Mouse (Mus musculus) lung, postnatal 25 days (tissue): ENCODE measurements around the gene Rpl37a.

Source experiments
- DNase-seq: peaks from one replicate; pipeline ENCODE4 v3.0.0; 2022; ENCODE audit warnings: low spot score

Gene Rpl37a

GRCm38 (mm10) chr1:72710753-72711653, at the start of gene Rpl37a:
TSS of gene Rpl37a (plus strand) at chr1:72711290.
- peak; percentile 96 for DNase-seq

GRCm38 (mm10) chr1:72673070-72673469, 38.0 kb upstream of the Rpl37a start:
- DNase-seq: peak; percentile 79

GRCm38 (mm10) chr1:72696256-72696655, 14.8 kb upstream of the Rpl37a start:
- DNase-seq: no peak

GRCm38 (mm10) chr1:72698651-72699050, 12.4 kb upstream of the Rpl37a start:
- DNase-seq: no peak

- no peak for DNase-seq
Observed at GRCm38 (mm10) chr1:72700479-72700878, 10.6 kb upstream of the Rpl37a start, which contains the start of gene Ankar. TSS of gene Ankar (minus strand) at chr1:72700579.

GRCm38 (mm10) chr1:72707525-72707924, 3.6 kb upstream of the Rpl37a start:
- no peak for DNase-seq

- no peak for DNase-seq
Observed at GRCm38 (mm10) chr1:72711684-72712083, 594 bp downstream of the Rpl37a start.

GRCm38 (mm10) chr1:72714547-72714946, 3.5 kb downstream of the Rpl37a start:
- DNase-seq: no peak

GRCm38 (mm10) chr1:72715065-72715464, 4.0 kb downstream of the Rpl37a start:
- no peak for DNase-seq

- DNase-seq: no peak
Observed at GRCm38 (mm10) chr1:72715593-72716361, 4.7 kb downstream of the Rpl37a start.

GRCm38 (mm10) chr1:72716421-72716820, 5.3 kb downstream of the Rpl37a start:
- DNase-seq: no peak

- peak; percentile 69 for DNase-seq
Observed at GRCm38 (mm10) chr1:72716926-72717325, 5.8 kb downstream of the Rpl37a start.

GRCm38 (mm10) chr1:72717540-72717939, 6.5 kb downstream of the Rpl37a start:
- DNase-seq: no peak

GRCm38 (mm10) chr1:72718846-72719245, 7.8 kb downstream of the Rpl37a start:
- DNase-seq: peak; percentile 61

GRCm38 (mm10) chr1:72720115-72720725, 9.1 kb downstream of the Rpl37a start:
- DNase-seq: no peak

- DNase-seq: no peak
Observed at GRCm38 (mm10) chr1:72722646-72723045, 11.6 kb downstream of the Rpl37a start.

- no peak for DNase-seq
Observed at GRCm38 (mm10) chr1:72724354-72724753, 13.3 kb downstream of the Rpl37a start.

GRCm38 (mm10) chr1:72725941-72726340, 14.9 kb downstream of the Rpl37a start:
- no peak for DNase-seq

- no peak for DNase-seq
Observed at GRCm38 (mm10) chr1:72728781-72729180, 17.7 kb downstream of the Rpl37a start.

- no peak for DNase-seq
Observed at GRCm38 (mm10) chr1:72730126-72730525, 19.0 kb downstream of the Rpl37a start.

- DNase-seq: no peak
Observed at GRCm38 (mm10) chr1:72733191-72733691, 22.2 kb downstream of the Rpl37a start.

- DNase-seq: no peak
Observed at GRCm38 (mm10) chr1:72736397-72737125, 25.5 kb downstream of the Rpl37a start.
